Mouse (Mus musculus): ENCODE measurements around the gene Slc35f5.
A peak's percentile ranks its signal among the peaks of the same experiment; 100 is the strongest.

Slc35f5 gene

GRCm38 (mm10) chr1:125574219-125574618, 13.8 kb downstream of the Slc35f5 start:
- DNase-seq (ENCODE audit: low spot score in 2 of 2): no peak

DNA sequence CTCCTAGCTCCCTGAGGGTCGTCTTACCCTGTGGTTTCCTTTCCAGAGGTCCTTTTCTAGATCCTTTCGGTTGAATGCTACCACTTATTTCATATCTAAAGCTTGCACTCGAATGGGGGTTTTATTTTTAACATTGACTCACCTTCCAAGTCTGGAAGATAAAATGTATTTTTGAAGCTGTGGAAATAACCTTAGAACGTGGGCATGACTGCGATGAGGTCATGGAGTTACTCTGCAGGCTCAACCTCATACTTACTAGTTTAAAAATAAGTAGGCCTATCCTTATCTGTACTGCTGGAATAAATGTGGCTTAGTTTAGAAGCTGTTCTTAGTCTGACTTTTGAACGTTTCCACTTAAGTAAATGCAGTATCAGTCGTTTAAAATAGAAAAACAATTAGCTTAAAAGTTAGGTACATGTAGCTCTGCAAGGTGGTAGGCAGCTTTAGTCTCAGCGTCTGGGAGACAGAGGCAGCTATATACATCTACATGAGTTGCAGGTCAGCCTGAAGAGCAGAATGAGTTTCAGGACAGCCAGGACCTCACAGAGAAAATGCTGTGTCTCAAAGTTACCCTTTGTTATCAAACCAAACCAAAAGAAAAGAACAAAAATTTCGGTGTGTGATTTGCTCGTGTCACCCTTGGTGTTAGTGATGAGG, 15.2 kb downstream of the Slc35f5 start:
- no peak for DNase-seq (ENCODE audit: low spot score in 2 of 2)

DNA sequence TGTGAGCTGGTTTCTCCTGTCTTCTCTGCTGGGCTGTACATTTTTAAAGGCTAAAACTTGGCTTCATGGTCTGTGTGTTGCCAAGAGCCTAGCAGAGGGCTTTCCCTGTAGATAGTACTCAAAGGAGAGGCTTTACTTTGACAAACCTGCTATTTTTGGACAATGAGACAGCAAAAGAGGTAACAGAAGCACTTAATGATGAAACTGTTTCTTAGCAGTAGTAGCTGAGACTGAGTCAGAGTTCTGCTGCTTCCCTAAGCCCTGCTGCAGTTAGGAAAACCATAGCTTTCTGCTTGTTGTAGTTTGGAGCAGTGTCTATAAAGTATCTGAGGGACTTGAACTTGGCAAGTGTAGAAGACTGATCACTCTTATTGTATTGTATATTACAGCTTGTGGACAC, 16.6 kb downstream of the Slc35f5 start:
- DNase-seq (ENCODE audit: low spot score in 2 of 2): no peak

DNA sequence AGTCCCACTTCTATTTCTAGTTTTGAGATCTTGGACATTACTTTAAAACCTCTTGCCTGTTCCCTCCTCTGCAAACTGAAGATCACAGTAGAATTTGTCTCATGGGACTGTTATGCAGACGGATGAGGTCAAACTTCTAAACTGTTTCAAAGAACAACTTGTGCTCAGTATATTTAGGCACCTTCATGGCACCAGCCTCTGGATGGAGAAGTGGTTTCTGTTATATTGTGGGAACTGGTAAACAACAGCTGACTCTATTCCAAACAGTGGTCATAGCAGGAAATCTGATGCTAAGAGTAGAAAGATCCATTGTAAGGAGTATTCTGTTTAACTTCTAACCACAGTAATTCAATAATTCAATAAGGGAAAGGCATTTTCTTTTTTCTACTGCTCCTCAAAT, 17.7 kb downstream of the Slc35f5 start:
- no peak for DNase-seq (ENCODE audit: low spot score in 2 of 2)

GRCm38 (mm10) chr1:125581134-125581533, 20.7 kb downstream of the Slc35f5 start:
- DNase-seq (ENCODE audit: low spot score in 2 of 2): no peak

DNA sequence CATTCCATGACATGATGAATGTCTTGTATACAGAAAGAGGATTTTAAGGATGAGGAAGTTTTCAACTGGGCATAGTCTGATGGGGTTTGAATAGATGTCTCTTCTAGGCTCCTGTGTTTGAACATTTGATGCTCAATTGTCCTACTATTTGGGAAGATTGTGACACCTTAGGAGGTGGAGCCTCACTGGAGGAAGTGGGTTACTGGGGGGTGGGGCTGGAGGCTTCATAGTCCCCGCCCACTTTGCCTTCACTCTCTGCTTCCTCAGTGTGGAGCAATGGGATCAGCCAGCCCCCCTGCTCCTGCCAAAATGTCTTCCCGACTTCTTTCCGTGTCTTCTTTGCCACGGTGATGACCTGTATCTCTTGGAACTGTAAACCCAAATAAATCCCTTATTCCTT, 43.2 kb downstream of the Slc35f5 start:
- DNase-seq (ENCODE audit: low spot score in 2 of 2): no peak

GRCm38 (mm10) chr1:125607087-125607803, 46.9 kb downstream of the Slc35f5 start:
- peak; percentile 84 to 86 for DNase-seq (ENCODE audit: low spot score in 2 of 2)

DNA sequence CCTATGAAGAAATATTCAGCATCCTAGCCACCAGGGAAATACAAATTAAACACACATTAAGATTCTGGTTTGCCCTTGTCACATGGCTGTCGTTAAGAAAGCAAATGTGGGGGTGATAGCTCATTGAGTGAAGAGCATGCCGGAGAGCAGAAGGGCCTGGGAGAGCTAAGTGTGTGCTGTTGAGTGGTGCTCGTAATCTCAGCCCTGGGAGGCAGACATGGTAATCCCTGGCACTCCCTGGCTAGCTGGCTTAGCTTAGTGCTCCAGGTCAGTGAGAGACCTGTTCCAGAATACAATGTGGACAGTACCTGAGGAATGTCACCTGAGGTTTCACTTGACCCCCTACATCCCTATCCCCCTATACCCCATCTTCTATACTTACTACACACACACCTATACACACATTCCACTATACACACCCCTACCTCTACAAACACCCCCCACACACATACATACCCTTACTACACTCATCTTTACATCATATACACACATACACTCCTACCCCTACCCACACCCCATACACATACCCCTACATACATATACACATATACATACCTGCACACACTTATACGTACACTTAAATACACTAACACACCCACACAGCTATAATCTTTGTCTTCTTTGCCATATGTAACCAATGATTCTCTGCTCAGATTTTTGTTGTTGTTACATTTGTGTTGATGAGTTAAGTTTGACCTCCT, 64.1 kb downstream of the Slc35f5 start:
- no peak for DNase-seq (ENCODE audit: low spot score in 2 of 2)

DNA sequence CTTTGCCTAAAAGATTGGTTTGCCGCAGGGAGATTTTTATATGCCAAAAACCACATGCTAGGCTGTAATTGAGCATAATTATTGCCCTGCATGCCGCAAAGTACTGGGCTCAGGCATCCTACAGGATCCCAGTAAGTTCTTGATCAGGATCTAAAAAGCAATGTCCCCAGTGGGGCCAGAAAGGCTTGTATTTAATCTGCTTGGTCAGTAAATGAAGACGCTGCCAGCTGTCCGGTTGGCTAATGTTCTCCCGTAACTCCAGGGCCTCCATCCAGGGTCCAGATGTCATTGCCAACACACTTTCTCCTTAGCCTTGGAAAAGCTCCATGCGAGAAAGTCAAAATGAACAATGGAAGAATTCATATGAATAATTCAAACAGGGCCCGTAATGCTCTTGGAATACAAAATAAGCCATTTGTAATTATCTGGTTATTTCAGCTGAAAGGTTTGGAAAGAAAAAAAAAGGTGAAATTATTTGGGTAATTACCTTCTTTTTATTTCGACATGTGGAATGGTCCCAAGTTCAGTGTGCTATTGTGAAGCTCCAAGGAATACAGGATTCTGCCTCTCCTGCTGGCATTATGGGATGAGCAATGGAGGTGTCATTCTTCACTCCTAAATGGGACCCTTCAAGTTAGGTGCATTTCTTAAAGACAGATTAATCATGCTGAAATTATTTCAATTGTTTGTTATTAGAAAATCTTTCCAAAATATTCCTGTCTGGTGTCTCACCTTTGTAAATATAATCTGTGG, 79.3 kb downstream of the Slc35f5 start:
- no peak for DNase-seq (ENCODE audit: low spot score in 2 of 2)

GRCm38 (mm10) chr1:125643643-125644042, 83.2 kb downstream of the Slc35f5 start:
- no peak for DNase-seq (ENCODE audit: low spot score in 2 of 2)
